Mouse (Mus musculus): ENCODE data around the gene Nptn. TPM values are rescaled to one million over a fixed set of nuclear protein-coding genes. Genes with fewer than 3 reads are reported as not detected.

Nptn gene
- polyA plus RNA-seq, 1 experiment, result 425 TPM

GRCm38 (mm10) chr9:58668171-58668570, 86.1 kb downstream of the Nptn start:
- no peak for TF ChIP-seq POLR2A (IDR thresholded peaks at IDR 0.05; ENCODE audit: insufficient read depth, low read depth, low read length)
- TF ChIP-seq CTCF (IDR thresholded peaks at IDR 0.05; ENCODE audit: insufficient read depth, low read depth, low read length), result no peak
- Histone ChIP-seq H3K4me3 (ENCODE audit: insufficient read depth, low read depth, low read length) (no peak overlapping the region), H3K4me1 (ENCODE audit: control insufficient read depth, insufficient read depth, low read length) (no peaks in the 10 kb centered on the region; the same call in 1 of the 2 replicates), H3K27ac (ENCODE audit: insufficient read depth, low read depth, low read length) (no peak overlapping the region)
- WGBS, result over 99% methylated on average over 3 of the region's 3 CpGs

GRCm38 (mm10) chr9:58669071-58669470, 87.0 kb downstream of the Nptn start:
- Histone ChIP-seq H3K4me3 (ENCODE audit: insufficient read depth, low read depth, low read length) (no peak overlapping the region), H3K4me1 (ENCODE audit: control insufficient read depth, insufficient read depth, low read length) (no peaks in the 10 kb centered on the region; the same call in 1 of the 2 replicates), H3K27ac (ENCODE audit: insufficient read depth, low read depth, low read length) (no peak overlapping the region)
- TF ChIP-seq CTCF (IDR thresholded peaks at IDR 0.05; ENCODE audit: insufficient read depth, low read depth, low read length), result no peak
- TF ChIP-seq POLR2A (IDR thresholded peaks at IDR 0.05; ENCODE audit: insufficient read depth, low read depth, low read length), result no peak
- 32% methylated on average over 3 of the region's 3 CpGs for WGBS

- H3K27ac ChIP-seq (ENCODE audit: insufficient read depth, low read depth, low read length), result no peak overlapping the region
- H3K4me1 ChIP-seq (ENCODE audit: control insufficient read depth, insufficient read depth, low read length), result peaks cover 2% of the 10 kb centered on the region; the same call in 1 of the 2 replicates
- H3K4me3 ChIP-seq (ENCODE audit: insufficient read depth, low read depth, low read length), result no peak overlapping the region
- TF ChIP-seq POLR2A (IDR thresholded peaks at IDR 0.05; ENCODE audit: insufficient read depth, low read depth, low read length), result no peak
- TF ChIP-seq CTCF (IDR thresholded peaks at IDR 0.05; ENCODE audit: insufficient read depth, low read depth, low read length), result no peak
- WGBS, result 96% methylated on average over 6 of the region's 6 CpGs
Observed at GRCm38 (mm10) chr9:58669819-58670218, 87.8 kb downstream of the Nptn start.

GRCm38 (mm10) chr9:58672474-58672873, 90.4 kb downstream of the Nptn start:
- H3K27ac ChIP-seq (ENCODE audit: insufficient read depth, low read depth, low read length), result no peak overlapping the region
- H3K4me3 ChIP-seq (ENCODE audit: insufficient read depth, low read depth, low read length), result no peak overlapping the region
- 61% methylated on average over 4 of the region's 4 CpGs for WGBS
- TF ChIP-seq CTCF (IDR thresholded peaks at IDR 0.05; ENCODE audit: insufficient read depth, low read depth, low read length), result no peak
- no peak for TF ChIP-seq POLR2A (IDR thresholded peaks at IDR 0.05; ENCODE audit: insufficient read depth, low read depth, low read length)
- 0 out of 2 replicates have a peak, but pooled peaks cover 4% of the 10 kb centered on the region for H3K4me1 ChIP-seq (ENCODE audit: control insufficient read depth, insufficient read depth, low read length)

GRCm38 (mm10) chr9:58674736-58675135, 92.7 kb downstream of the Nptn start:
- WGBS, result 76% methylated on average over 11 of the region's 11 CpGs
- 0 out of 2 replicates have a peak, but pooled peaks cover 4% of the 10 kb centered on the region for H3K4me1 ChIP-seq (ENCODE audit: control insufficient read depth, insufficient read depth, low read length)
- no peak overlapping the region for H3K27ac ChIP-seq (ENCODE audit: insufficient read depth, low read depth, low read length)
- TF ChIP-seq POLR2A (IDR thresholded peaks at IDR 0.05; ENCODE audit: insufficient read depth, low read depth, low read length) (no peak), CTCF (IDR thresholded peaks at IDR 0.05; ENCODE audit: insufficient read depth, low read depth, low read length) (no peak)
- no peak overlapping the region for H3K4me3 ChIP-seq (ENCODE audit: insufficient read depth, low read depth, low read length)

GRCm38 (mm10) chr9:58675371-58675770, 93.3 kb downstream of the Nptn start:
- 69% methylated on average over 6 of the region's 6 CpGs for WGBS
- Histone ChIP-seq H3K27ac (ENCODE audit: insufficient read depth, low read depth, low read length) (no peak overlapping the region), H3K4me3 (ENCODE audit: insufficient read depth, low read depth, low read length) (no peak overlapping the region), H3K4me1 (ENCODE audit: control insufficient read depth, insufficient read depth, low read length) (0 out of 2 replicates have a peak, but pooled peaks cover 4% of the 10 kb centered on the region)
- TF ChIP-seq CTCF (IDR thresholded peaks at IDR 0.05; ENCODE audit: insufficient read depth, low read depth, low read length), result no peak
- no peak for TF ChIP-seq POLR2A (IDR thresholded peaks at IDR 0.05; ENCODE audit: insufficient read depth, low read depth, low read length)

GRCm38 (mm10) chr9:58681411-58681810, 99.4 kb downstream of the Nptn start:
- 0 out of 2 replicates have a peak, but pooled peaks cover 3% of the 10 kb centered on the region for H3K4me1 ChIP-seq (ENCODE audit: control insufficient read depth, insufficient read depth, low read length)
- TF ChIP-seq CTCF (IDR thresholded peaks at IDR 0.05; ENCODE audit: insufficient read depth, low read depth, low read length), result no peak
- TF ChIP-seq POLR2A (IDR thresholded peaks at IDR 0.05; ENCODE audit: insufficient read depth, low read depth, low read length), result no peak
- H3K4me3 ChIP-seq (ENCODE audit: insufficient read depth, low read depth, low read length), result no peak overlapping the region
- no peak overlapping the region for H3K27ac ChIP-seq (ENCODE audit: insufficient read depth, low read depth, low read length)
- WGBS, result 82% methylated on average over 2 of the region's 2 CpGs

- H3K4me1 ChIP-seq (ENCODE audit: control insufficient read depth, insufficient read depth, low read length), result 0 out of 2 replicates have a peak, but pooled peaks cover 3% of the 10 kb centered on the region
- H3K27ac ChIP-seq (ENCODE audit: insufficient read depth, low read depth, low read length), result no peak overlapping the region
- no peak for TF ChIP-seq CTCF (IDR thresholded peaks at IDR 0.05; ENCODE audit: insufficient read depth, low read depth, low read length)
- no peak for TF ChIP-seq POLR2A (IDR thresholded peaks at IDR 0.05; ENCODE audit: insufficient read depth, low read depth, low read length)
- H3K4me3 ChIP-seq (ENCODE audit: insufficient read depth, low read depth, low read length), result no peak overlapping the region
- 58% methylated on average over 6 of the region's 6 CpGs for whole genome bisulfite sequencing
Observed at GRCm38 (mm10) chr9:58682106-58682505, 100.1 kb downstream of the Nptn start.

GRCm38 (mm10) chr9:58683372-58683771, 101.3 kb downstream of the Nptn start:
- WGBS, result 47% methylated on average over 6 of the region's 6 CpGs
- Histone ChIP-seq H3K4me3 (ENCODE audit: insufficient read depth, low read depth, low read length) (no peak overlapping the region), H3K27ac (ENCODE audit: insufficient read depth, low read depth, low read length) (no peak overlapping the region), H3K4me1 (ENCODE audit: control insufficient read depth, insufficient read depth, low read length) (0 out of 2 replicates have a peak, but pooled peaks cover 3% of the 10 kb centered on the region)
- TF ChIP-seq POLR2A (IDR thresholded peaks at IDR 0.05; ENCODE audit: insufficient read depth, low read depth, low read length), result no peak
- no peak for TF ChIP-seq CTCF (IDR thresholded peaks at IDR 0.05; ENCODE audit: insufficient read depth, low read depth, low read length)

Measured in olfactory bulb, adult 2 months (tissue).